ENCODE assay signal across 9 mouse cellular contexts in the genomic region with DNA sequence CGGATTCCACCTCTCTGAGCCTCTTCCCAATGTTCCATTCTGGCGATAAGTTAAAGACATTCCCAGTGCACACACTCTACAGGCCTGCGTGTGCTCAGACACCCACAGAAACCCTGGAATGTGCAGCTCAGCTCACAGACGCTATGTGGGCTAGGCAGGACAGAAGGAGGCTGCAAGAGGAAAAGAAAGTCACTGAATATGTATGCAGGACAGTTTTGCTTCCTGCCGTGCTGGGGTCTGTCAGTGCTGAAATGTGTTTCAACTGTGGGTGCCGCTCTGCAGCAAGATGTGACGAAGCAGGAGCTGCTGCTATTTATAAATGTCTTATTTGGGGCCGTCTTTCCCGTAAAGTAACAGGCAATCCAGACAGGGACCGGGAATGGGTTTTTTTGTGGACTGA. TPM values are rescaled to one million over a fixed set of nuclear protein-coding genes. Genes with fewer than 3 reads are reported as not detected.
A peak's percentile ranks its signal among the peaks of the same experiment; 100 is the strongest.
DNase-seq lines count a peak whose midpoint lies in the region; ATAC-seq and TF ChIP-seq lines count a peak whose summit lies in the region.
"Had no signal": no experiment of that assay in that cellular context is flagged by ENCODE, and none has a peak within 500 bp of the region (broad histone marks: within the 10 kb centered on the region; RNA-seq: fewer than 3 reads in every experiment).

No protein-coding gene starts in this region.

- H3K9me3 ChIP-seq in embryonic facial prominence, embryonic 13.5 days = no peaks in the 10 kb centered on the region
- no peaks in the 10 kb centered on the region for H3K9me3 ChIP-seq in embryonic facial prominence, embryonic 10.5 days
- H3K9me3 ChIP-seq in liver, postnatal 0 days (ENCODE audit: low read length) = no peaks in the 10 kb centered on the region
- no peaks in the 10 kb centered on the region for H3K9me3 ChIP-seq in liver, embryonic 12.5 days (replicated peaks)
- no peaks in the 10 kb centered on the region for H3K9me3 ChIP-seq in stomach, embryonic 14.5 days (ENCODE audit: control insufficient read depth, low read depth, low read length)
- no peaks in the 10 kb centered on the region for H3K9me3 ChIP-seq in kidney, embryonic 16.5 days (ENCODE audit: low read length)

- WGBS in embryonic facial prominence, embryonic 13.5 days = 63% methylated on average over 10 of the region's 10 CpGs
- WGBS in embryonic facial prominence, embryonic 10.5 days = 83% methylated on average over 10 of the region's 10 CpGs
- 50% methylated on average over 10 of the region's 10 CpGs for WGBS in liver, postnatal 0 days (ENCODE audit: insufficient replicate concordance)
- 67% methylated on average over 10 of the region's 10 CpGs for WGBS in liver, embryonic 12.5 days (ENCODE audit: insufficient replicate concordance)
- 32% methylated on average over 10 of the region's 10 CpGs for WGBS in stomach, embryonic 14.5 days
- 66% methylated on average over 10 of the region's 10 CpGs for WGBS in kidney, embryonic 16.5 days

- no peak for TF ChIP-seq EP300 in liver, postnatal 0 days (IDR thresholded peaks at IDR 0.05; ENCODE audit: low read depth)

- H3K4me3 ChIP-seq in embryonic facial prominence, embryonic 13.5 days = no peak overlapping the region
- H3K4me3 ChIP-seq in embryonic facial prominence, embryonic 10.5 days = no peak overlapping the region
- no peak overlapping the region for H3K4me3 ChIP-seq in liver, postnatal 0 days (ENCODE audit: low read depth, low read length)
- H3K4me3 ChIP-seq in liver, embryonic 12.5 days = no peak overlapping the region
- no peak overlapping the region for H3K4me3 ChIP-seq in stomach, embryonic 14.5 days (ENCODE audit: low read depth, low read length)
- H3K4me3 ChIP-seq in kidney, embryonic 16.5 days (ENCODE audit: low read length) = no peak overlapping the region

- 0 out of 2 replicates have a peak overlapping the region, but pooled peaks have one; percentile 13 for H3K27ac ChIP-seq in embryonic facial prominence, embryonic 13.5 days
- no peak overlapping the region for H3K27ac ChIP-seq in embryonic facial prominence, embryonic 10.5 days (replicated peaks)
- H3K27ac ChIP-seq in liver, postnatal 0 days (ENCODE audit: low read depth) = no peak overlapping the region
- H3K27ac ChIP-seq in liver, embryonic 12.5 days = no peak overlapping the region
- peak overlapping the region; percentile 2; the same call in 1 of the 2 replicates for H3K27ac ChIP-seq in stomach, embryonic 14.5 days (ENCODE audit: low read length)
- no peak overlapping the region for H3K27ac ChIP-seq in kidney, embryonic 16.5 days (ENCODE audit: low read length)

- DNase-seq in embryonic facial prominence, embryonic 10.5 days (ENCODE audit: low spot score) = no peak
- no peak for DNase-seq in liver, postnatal 0 days
- peak; percentile 64 to 69 for DNase-seq in layer of hippocampus, postnatal 36 days
- DNase-seq in adipocyte (ENCODE audit: low spot score) = no peak
- DNase-seq: cerebellum, adult 18-20 months had no signal

- H3K4me1 ChIP-seq in embryonic facial prominence, embryonic 13.5 days = peaks cover 46% of the 10 kb centered on the region
- peaks cover 32% of the 10 kb centered on the region for H3K4me1 ChIP-seq in embryonic facial prominence, embryonic 10.5 days
- peaks cover 17% of the 10 kb centered on the region for H3K4me1 ChIP-seq in liver, postnatal 0 days (ENCODE audit: insufficient read depth)
- H3K4me1 ChIP-seq in liver, embryonic 12.5 days = peaks cover 70% of the 10 kb centered on the region
- H3K4me1 ChIP-seq in stomach, embryonic 14.5 days (ENCODE audit: control insufficient read depth, insufficient read depth, low read length) = peaks cover 31% of the 10 kb centered on the region
- peaks cover 29% of the 10 kb centered on the region for H3K4me1 ChIP-seq in kidney, embryonic 16.5 days (ENCODE audit: insufficient read depth, low read length)

- peak; percentile 8; the same call in 1 of the 2 replicates for TF ChIP-seq CTCF in liver, postnatal 0 days (IDR thresholded peaks at IDR 0.05; ENCODE audit: low read depth)

- no peak overlapping the region for H3K9ac ChIP-seq in embryonic facial prominence, embryonic 13.5 days
- no peak overlapping the region for H3K9ac ChIP-seq in liver, postnatal 0 days (replicated peaks)
- no peak overlapping the region for H3K9ac ChIP-seq in liver, embryonic 12.5 days
- no peak overlapping the region for H3K9ac ChIP-seq in stomach, embryonic 14.5 days (replicated peaks; ENCODE audit: low read depth, low read length)
- no peak overlapping the region for H3K9ac ChIP-seq in kidney, embryonic 16.5 days (replicated peaks; ENCODE audit: low read length)

- ATAC-seq in embryonic facial prominence, embryonic 13.5 days (ENCODE audit: insufficient number of reproducible peaks, insufficient read depth, low FRiP score, low TSS enrichment, low read depth) = no peak
- ATAC-seq in liver, postnatal 0 days = no peak
- no peak for ATAC-seq in liver, embryonic 12.5 days
- no peak for ATAC-seq in stomach, embryonic 14.5 days (ENCODE audit: insufficient number of reproducible peaks, insufficient read depth, low FRiP score, low read depth)
- no peak for ATAC-seq in kidney, embryonic 16.5 days (ENCODE audit: low FRiP score, low TSS enrichment)

- no peak overlapping the region for H3K4me2 ChIP-seq in embryonic facial prominence, embryonic 13.5 days
- H3K4me2 ChIP-seq in liver, postnatal 0 days (ENCODE audit: low read depth, low read length) = 0 out of 2 replicates have a peak overlapping the region, but pooled peaks have one; percentile 22
- H3K4me2 ChIP-seq in liver, embryonic 12.5 days = no peak overlapping the region
- 0 out of 2 replicates have a peak overlapping the region, but pooled peaks have one; percentile 4 for H3K4me2 ChIP-seq in stomach, embryonic 14.5 days (replicated peaks; ENCODE audit: low read depth, low read length)
- no peak overlapping the region for H3K4me2 ChIP-seq in kidney, embryonic 16.5 days (replicated peaks; ENCODE audit: low read depth, low read length)

- H3K36me3 ChIP-seq in embryonic facial prominence, embryonic 13.5 days = no peaks in the 10 kb centered on the region
- H3K36me3 ChIP-seq in embryonic facial prominence, embryonic 10.5 days (replicated peaks) = peaks cover 15% of the 10 kb centered on the region
- no peaks in the 10 kb centered on the region for H3K36me3 ChIP-seq in liver, postnatal 0 days (replicated peaks; ENCODE audit: insufficient read depth, low read length)
- peaks cover 3% of the 10 kb centered on the region; the same call in 1 of the 2 replicates for H3K36me3 ChIP-seq in liver, embryonic 12.5 days
- no peaks in the 10 kb centered on the region; the same call in 1 of the 2 replicates for H3K36me3 ChIP-seq in stomach, embryonic 14.5 days (ENCODE audit: control insufficient read depth, insufficient read depth, low read length)
- H3K36me3 ChIP-seq in kidney, embryonic 16.5 days (ENCODE audit: insufficient read depth, low read length) = no peaks in the 10 kb centered on the region

- no peaks in the 10 kb centered on the region for H3K27me3 ChIP-seq in embryonic facial prominence, embryonic 13.5 days
- no peaks in the 10 kb centered on the region for H3K27me3 ChIP-seq in embryonic facial prominence, embryonic 10.5 days (replicated peaks; ENCODE audit: low read depth, poor library complexity, severe bottlenecking)
- no peaks in the 10 kb centered on the region for H3K27me3 ChIP-seq in liver, postnatal 0 days (ENCODE audit: insufficient read depth, low read length)
- H3K27me3 ChIP-seq in liver, embryonic 12.5 days (replicated peaks) = no peaks in the 10 kb centered on the region
- H3K27me3 ChIP-seq in stomach, embryonic 14.5 days (ENCODE audit: control insufficient read depth, insufficient read depth, low read length) = no peaks in the 10 kb centered on the region
- H3K27me3 ChIP-seq in kidney, embryonic 16.5 days (ENCODE audit: insufficient read depth, low read length) = no peaks in the 10 kb centered on the region

RNA-seq across cellular contexts. Expression of gene Uck2, which starts 25.4 kb away (rescaled TPM):
- 80.7 and 87.8 TPM in 2 replicates for polyA plus RNA-seq in embryonic facial prominence, embryonic 13.5 days (2015; fragmentation: Nextera tagmentation; extraction: Ambion mirVana)
- polyA plus RNA-seq in embryonic facial prominence, embryonic 10.5 days (2016; fragmentation: Nextera tagmentation; extraction: Ambion mirVana) = 120 and 128 TPM in 2 replicates
- 18.6 and 20.9 TPM in 2 replicates for polyA plus RNA-seq in liver, postnatal 0 days (2015; fragmentation: Nextera tagmentation; extraction: Ambion mirVana)
- 102 and 103 TPM in 2 replicates for polyA plus RNA-seq in liver, embryonic 12.5 days (2016; fragmentation: Nextera tagmentation; extraction: Ambion mirVana)
- 10 to 100 TPM; 38.1 to 39.7 TPM for total RNA-seq in layer of hippocampus, postnatal 36 days (2021)
- polyA plus RNA-seq in stomach, embryonic 14.5 days (2014; fragmentation: Nextera tagmentation; extraction: Ambion mirVana) = 86.3 and 90.8 TPM in 2 replicates
- polyA plus RNA-seq in kidney, embryonic 16.5 days (2015; fragmentation: Nextera tagmentation; extraction: Ambion mirVana) = 67.7 and 72.3 TPM in 2 replicates

RNA-seq across cellular contexts. Expression of gene Tmco1, which starts 48.5 kb away (rescaled TPM):
- 81.2 and 82.1 TPM in 2 replicates for polyA plus RNA-seq in embryonic facial prominence, embryonic 13.5 days (2015; fragmentation: Nextera tagmentation; extraction: Ambion mirVana)
- polyA plus RNA-seq in embryonic facial prominence, embryonic 10.5 days (2016; fragmentation: Nextera tagmentation; extraction: Ambion mirVana) = 65.4 and 65.7 TPM in 2 replicates
- polyA plus RNA-seq in liver, postnatal 0 days (2015; fragmentation: Nextera tagmentation; extraction: Ambion mirVana) = 54.6 and 57.6 TPM in 2 replicates
- polyA plus RNA-seq in liver, embryonic 12.5 days (2016; fragmentation: Nextera tagmentation; extraction: Ambion mirVana) = 70.7 and 74.2 TPM in 2 replicates
- 10 to 100 TPM; 52.4 to 52.7 TPM for total RNA-seq in layer of hippocampus, postnatal 36 days (2021)
- polyA plus RNA-seq in stomach, embryonic 14.5 days (2014; fragmentation: Nextera tagmentation; extraction: Ambion mirVana) = 87.1 and 90.2 TPM in 2 replicates
- polyA plus RNA-seq in kidney, embryonic 16.5 days (2015; fragmentation: Nextera tagmentation; extraction: Ambion mirVana) = 117 and 125 TPM in 2 replicates

Comparison
In these comparisons a context has a peak if more than half of its experiments do, and no peak if none do; other contexts are left out.
1. H3K27ac ChIP-seq: peak in embryonic facial prominence, embryonic 13.5 days (single experiment) and stomach, embryonic 14.5 days (single experiment); none in embryonic facial prominence, embryonic 10.5 days (single experiment), liver, postnatal 0 days (single experiment), liver, embryonic 12.5 days (single experiment) and kidney, embryonic 16.5 days (single experiment).
2. H3K4me2 ChIP-seq: peak in liver, postnatal 0 days (single experiment) and stomach, embryonic 14.5 days (single experiment); none in embryonic facial prominence, embryonic 13.5 days (single experiment), liver, embryonic 12.5 days (single experiment) and kidney, embryonic 16.5 days (single experiment).
3. DNase-seq: peak in layer of hippocampus, postnatal 36 days (2 of 2); none in embryonic facial prominence, embryonic 10.5 days (single experiment), liver, postnatal 0 days (single experiment) and adipocyte (single experiment).